Mouse (Mus musculus) skeletal muscle tissue, adult 2 months (tissue): Measurements from ENCODE around the gene Vat1.
A peak's percentile ranks its signal among the peaks of the same experiment; 100 is the strongest.
"Not testable (repeated sequence)": the region's sequence is repeated elsewhere in the genome, so short reads cannot be mapped to it uniquely, and the experiment has no call there.

ENCODE experiments used
- DNase-seq: peaks from one replicate; pipeline ENCODE4 v3.0.0-alpha.2; 2012; ENCODE audit warnings: low read depth, low spot score

Gene Vat1

GRCm38 (mm10) chr11:101465869-101466551, at the start of gene Vat1:
TSS of gene Vat1 (minus strand) at chr11:101466230.
- DNase-seq = peak; percentile 70

GRCm38 (mm10) chr11:101507090-101507489, 41.1 kb upstream of the Vat1 start:
- no peak for DNase-seq

DNA sequence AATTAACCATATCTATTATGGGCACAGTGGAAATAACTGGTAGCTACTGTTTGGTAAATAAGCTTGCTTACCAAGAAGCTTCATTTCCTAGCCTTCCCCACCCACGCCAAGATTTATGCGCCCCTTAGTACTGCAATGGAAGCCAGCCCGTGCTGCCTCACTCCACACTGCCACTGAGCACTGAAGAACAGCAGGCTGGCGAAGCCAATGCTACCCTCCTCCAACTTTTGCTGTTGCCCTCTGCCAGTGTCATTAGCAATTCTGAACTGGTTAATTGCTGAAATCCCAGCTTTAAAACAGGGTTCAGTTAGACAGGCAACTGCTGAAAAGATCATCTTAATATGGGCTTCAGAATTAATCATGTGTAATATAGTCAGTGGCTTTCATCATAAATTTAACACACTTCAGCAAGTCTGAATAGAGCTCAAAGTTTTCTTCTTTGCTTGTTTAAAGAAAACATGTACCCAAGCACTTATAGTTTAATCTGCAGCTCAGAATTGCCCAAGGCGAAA, 40.3 kb upstream of the Vat1 start:
- DNase-seq = no peak

- DNase-seq = no peak
Observed at GRCm38 (mm10) chr11:101486126-101486525, 20.1 kb upstream of the Vat1 start.

- DNase-seq = no peak
Observed at GRCm38 (mm10) chr11:101485509-101486028, 19.5 kb upstream of the Vat1 start.

GRCm38 (mm10) chr11:101484814-101485213, 18.8 kb upstream of the Vat1 start:
- no peak for DNase-seq

- DNase-seq = no peak
Observed at GRCm38 (mm10) chr11:101484245-101484644, 18.2 kb upstream of the Vat1 start.

- no peak for DNase-seq
Observed at GRCm38 (mm10) chr11:101483804-101484203, 17.8 kb upstream of the Vat1 start.

GRCm38 (mm10) chr11:101480912-101481311, 14.9 kb upstream of the Vat1 start:
- no peak for DNase-seq

DNA sequence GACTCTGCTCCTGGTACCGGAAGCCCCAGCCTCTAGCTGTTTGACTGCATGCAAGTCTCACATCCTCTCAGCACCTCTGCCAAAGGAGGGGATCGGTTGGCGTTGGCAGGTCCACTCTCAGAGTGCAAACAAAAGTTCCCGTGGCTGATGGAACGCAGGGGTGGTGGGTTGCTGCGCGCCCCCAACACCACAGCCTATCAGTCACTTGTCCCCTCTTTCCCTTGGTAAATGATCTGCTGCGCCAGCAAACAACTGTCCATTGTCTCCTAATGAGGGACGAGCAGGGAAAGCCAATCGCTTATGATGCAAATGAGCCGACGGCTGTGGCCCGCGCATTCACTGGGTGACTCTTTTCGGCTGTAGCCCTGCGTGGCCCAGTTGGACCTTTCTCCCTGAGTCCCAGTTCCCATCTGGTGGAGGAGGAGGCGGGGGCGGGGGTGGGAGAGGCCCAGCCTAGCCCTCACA, 13.2 kb upstream of the Vat1 start:
- DNase-seq = no peak

DNA sequence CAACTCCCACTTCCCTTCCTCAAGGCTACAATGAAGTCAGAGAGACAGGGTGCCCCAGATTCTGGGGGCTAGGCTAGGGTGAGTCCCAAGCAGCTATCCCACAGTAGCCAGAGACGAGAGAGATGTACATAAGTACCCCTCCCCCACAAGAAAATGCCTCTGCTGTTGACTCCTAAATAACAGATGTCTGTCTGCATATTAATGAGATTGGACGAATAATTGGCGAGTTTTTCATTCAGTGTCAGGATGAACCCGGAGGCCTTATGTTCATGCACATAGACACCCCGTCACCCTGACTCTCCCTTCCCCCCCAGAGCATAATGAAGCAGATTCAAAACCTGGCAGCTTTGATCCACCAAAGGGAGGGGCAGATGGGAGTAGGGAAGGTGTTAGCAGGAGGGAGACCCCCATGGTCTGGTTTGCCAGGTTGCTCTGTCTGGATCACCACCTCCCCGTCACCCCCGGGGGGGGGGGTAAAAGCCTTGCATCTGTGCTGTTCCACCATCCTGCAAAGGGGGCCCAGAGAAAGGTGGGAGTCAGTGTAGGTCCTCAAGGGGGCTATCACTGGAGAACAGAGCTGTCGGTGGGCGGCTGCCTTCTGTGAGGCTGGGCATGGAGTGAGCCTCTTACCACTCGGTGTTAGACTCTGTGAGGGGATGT, 11.7 kb upstream of the Vat1 start:
- DNase-seq = no peak

- no peak for DNase-seq
Observed at GRCm38 (mm10) chr11:101477194-101477551, 11.1 kb upstream of the Vat1 start.

GRCm38 (mm10) chr11:101476361-101476760, 10.3 kb upstream of the Vat1 start:
- not testable (repeated sequence) for DNase-seq

- no peak for DNase-seq
Observed at GRCm38 (mm10) chr11:101474298-101474697, 8.3 kb upstream of the Vat1 start.

- not testable (repeated sequence) for DNase-seq
Observed at GRCm38 (mm10) chr11:101473686-101474085, 7.7 kb upstream of the Vat1 start.

DNA sequence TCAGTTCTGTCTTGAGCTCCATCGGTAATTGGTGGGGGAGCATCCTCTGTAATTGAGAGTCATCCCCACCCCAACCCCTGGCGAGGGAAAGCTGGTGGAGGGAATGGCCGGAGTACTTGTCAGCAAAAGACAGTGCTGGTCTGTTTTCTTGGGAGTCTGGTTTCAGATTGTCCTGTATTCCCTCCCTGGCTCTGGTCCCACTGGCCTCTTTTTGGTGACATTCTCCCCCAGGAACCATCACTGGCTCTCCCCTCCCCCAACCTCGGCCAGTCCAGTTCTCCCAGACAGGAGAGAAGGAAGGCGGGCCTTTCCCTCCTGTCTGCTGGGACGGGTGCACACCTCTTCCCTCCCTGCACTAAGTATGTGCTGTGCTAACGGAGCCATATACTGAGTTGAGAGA, 6.3 kb upstream of the Vat1 start:
- no peak for DNase-seq

DNA sequence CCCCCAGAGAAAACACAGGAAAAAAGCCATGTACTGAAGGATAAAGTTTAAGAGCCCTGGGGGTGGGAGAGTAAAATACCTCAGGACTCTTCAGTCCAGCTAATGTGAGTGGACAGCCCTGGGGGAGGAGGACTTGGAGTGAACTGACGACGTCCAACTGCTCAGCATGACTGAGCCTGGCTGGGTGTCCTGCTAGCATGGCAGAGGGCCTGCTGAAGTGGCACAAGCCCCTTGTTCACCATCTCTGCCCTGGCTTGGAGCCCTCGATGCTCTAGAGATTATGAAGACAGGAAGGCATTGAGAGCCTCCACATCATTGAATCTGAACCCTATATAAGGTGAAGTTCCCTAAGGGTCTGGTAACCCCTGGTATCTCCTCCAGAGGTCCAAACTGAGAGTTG, 5.9 kb upstream of the Vat1 start:
- DNase-seq = no peak

GRCm38 (mm10) chr11:101470206-101470605, 4.2 kb upstream of the Vat1 start:
- DNase-seq = no peak

GRCm38 (mm10) chr11:101469155-101469554, 3.1 kb upstream of the Vat1 start:
- no peak for DNase-seq

DNA sequence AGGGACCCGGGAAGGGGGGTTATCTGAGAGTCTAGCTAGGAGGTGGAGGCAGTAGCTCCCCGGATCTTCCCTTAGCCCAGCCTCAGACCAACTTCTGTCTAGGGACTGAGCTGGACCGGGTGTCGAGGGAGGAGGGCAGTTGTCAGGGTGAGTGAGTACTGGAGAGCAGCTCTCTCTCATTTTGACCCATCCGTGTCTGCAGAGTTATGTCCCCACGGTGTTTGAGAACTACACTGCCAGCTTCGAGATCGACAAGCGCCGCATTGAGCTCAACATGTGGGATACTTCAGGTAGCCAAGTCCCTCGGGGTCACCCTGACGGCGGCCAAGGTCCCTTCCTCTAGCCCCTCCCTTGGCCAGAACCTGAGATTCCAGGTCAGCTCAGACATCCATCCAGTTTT, 2.7 kb upstream of the Vat1 start:
- DNase-seq = no peak

DNA sequence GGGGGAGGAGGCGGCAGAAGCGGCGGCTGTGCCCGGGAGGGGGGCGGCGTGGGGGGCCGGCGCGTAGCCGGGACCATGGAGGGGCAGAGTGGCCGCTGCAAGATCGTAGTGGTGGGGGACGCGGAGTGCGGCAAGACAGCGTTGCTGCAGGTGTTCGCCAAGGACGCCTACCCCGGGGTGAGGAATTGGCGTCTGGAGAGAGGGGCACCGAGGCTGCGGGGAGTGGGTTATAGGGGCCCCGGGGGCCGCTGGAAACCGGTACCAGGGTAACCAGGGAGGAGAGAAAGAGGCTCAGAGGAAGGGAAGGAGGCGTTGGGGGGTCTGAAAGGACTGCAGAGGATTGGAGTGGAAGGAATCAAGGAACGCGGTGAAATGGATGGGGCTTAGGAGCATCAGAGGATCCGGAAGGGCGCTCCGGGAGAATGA, 2.2 kb upstream of the Vat1 start:
- DNase-seq = no peak

DNA sequence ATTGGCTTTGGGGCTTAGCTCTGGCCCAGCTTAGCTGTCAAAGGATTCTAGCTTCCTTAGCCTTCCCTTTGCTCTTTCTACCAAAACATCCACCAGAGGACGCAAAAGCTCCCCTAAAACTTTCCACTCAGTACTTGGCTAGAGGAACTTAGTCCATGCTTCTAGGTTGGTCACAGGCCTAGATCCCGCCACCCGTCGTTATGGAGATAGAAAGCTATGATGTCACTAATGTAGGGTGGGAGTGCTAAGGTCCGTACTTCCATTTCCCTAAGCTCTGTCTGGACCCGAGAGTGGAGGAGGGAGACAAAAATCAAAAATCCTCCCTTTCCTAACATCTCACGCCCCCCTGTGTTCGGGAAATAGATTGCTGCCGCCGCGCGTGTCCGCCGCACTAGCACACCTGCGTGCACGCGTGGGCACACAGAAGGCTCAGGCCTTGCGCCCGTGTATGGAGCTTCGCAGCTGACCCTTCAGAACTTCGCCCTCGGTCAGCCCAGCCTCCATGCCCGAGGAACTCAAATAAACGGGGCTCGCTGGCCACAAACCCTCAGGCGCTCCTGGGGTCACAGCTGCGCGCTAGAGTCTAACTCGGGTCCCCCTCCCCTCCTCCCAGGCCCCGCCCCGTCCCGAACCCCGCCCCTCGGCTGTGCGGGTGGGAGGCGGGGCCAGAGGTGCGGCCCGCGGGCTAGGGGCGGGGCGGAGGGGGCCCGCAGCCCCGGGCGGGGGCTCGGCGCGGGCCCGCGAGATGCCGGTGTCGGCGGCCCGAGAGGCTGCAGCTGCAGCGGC, 1.6 kb upstream of the Vat1 start:
- DNase-seq = peak; percentile 67
